Mouse (Mus musculus) stomach, embryonic 14.5 days (tissue): ENCODE results near the gene Hnrnpa0. TPM values are rescaled to one million over a fixed set of nuclear protein-coding genes. Genes with fewer than 3 reads are reported as not detected.

Experiments used
- ATAC-seq: fragments of 200-750 bp; cut with Nextera tagmentation; 2 replicates; pipeline ENCODE4 v1.8.0; 2017; ENCODE audit warnings: low read depth, moderate TSS enrichment; ENCODE audit not compliant: insufficient number of reproducible peaks, insufficient read depth, low FRiP score
- H3K27ac ChIP-seq: fragments of 300-500 bp; sonication (generic); 2 replicates; pipeline ENCODE4 v1.5.1; 2014; ENCODE audit warnings: mild to moderate bottlenecking, low read length, moderate library complexity, mixed read lengths
- H3K27me3 ChIP-seq: fragments of 300-500 bp; sonication (generic); 2 replicates; pipeline ENCODE4 v1.6.1; 2014; ENCODE audit warnings: low read length, control low read depth, mixed read lengths; ENCODE audit not compliant: control insufficient read depth, insufficient read depth
- H3K36me3 ChIP-seq: fragments of 300-500 bp; sonication (generic); 2 replicates; pipeline ENCODE4 v1.6.1; 2014; ENCODE audit warnings: mild to moderate bottlenecking, control low read depth, low read length, moderate library complexity, mixed read lengths; ENCODE audit not compliant: control insufficient read depth, insufficient read depth
- H3K4me1 ChIP-seq: fragments of 300-500 bp; sonication (generic); 2 replicates; pipeline ENCODE4 v1.6.1; 2014; ENCODE audit warnings: low read length, control low read depth, mixed read lengths; ENCODE audit not compliant: control insufficient read depth, insufficient read depth
- H3K4me2 ChIP-seq: fragments of 300-500 bp; sonication (generic); replicated peaks from 2 replicates; pipeline ENCODE4 v1.6.1; 2014; ENCODE audit warnings: low read depth, low read length, control low read depth
- H3K4me3 ChIP-seq: fragments of 300-500 bp; sonication (generic); 2 replicates; pipeline ENCODE4 v1.5.1; 2014; ENCODE audit warnings: low read depth, low read length, control low read depth
- H3K9ac ChIP-seq: fragments of 300-500 bp; sonication (generic); replicated peaks from 2 replicates; pipeline ENCODE4 v1.6.1; 2014; ENCODE audit warnings: low read depth, mild to moderate bottlenecking, control low read depth, low read length, moderate library complexity, mixed read lengths
- H3K9me3 ChIP-seq: fragments of 300-500 bp; sonication (generic); 2 replicates; pipeline ENCODE4 v1.6.1; 2016; ENCODE audit warnings: low read depth, low read length, control low read depth; ENCODE audit not compliant: control insufficient read depth
- WGBS: fragments of 180-500 bp; shearing (Covaris S2); extraction: QIAGEN DNeasy Blood & Tissue Kit; methylation state at CpG from one replicate; pipeline ENCODE4 v1.1.7; 2014; 5-methylcytosine and 5-hydroxymethylcytosine counted together
- polyA plus RNA-seq: library from polyadenylated mRNA; unstranded; fragments of >200 nt; fragmentation: Nextera tagmentation; extraction: Ambion mirVana; gene quantifications from 2 replicates; pipeline ENCODE4 v1.2.1, GENCODE M21; 2014

The Hnrnpa0 gene
- polyA plus RNA-seq, 1 experiment from 2014 or later: 53.1 TPM

DNA sequence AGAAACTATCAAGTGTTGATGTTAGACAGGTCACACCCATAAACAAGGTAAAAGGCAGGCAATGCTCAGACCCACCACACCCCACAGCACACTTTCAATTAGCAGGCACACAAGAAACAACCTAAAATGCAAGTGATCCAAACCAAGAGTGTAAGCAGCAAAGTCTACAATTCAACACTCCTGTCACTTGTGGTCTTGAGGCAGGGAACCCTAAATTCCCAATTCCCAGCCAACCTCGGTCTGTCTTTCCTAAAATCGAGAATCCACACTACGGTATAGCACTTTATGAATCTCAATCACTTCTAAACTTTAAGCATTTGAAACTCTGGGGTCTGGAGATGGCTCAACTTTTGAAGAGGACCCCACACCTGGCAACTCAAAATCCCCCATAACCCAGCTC is 4.1 kb downstream of the Hnrnpa0 start:
- no peak overlapping the region for H3K4me2 ChIP-seq
- no peak overlapping the region for H3K9ac ChIP-seq
- peaks cover 9% of the 10 kb centered on the region; the same call in 1 of the 2 replicates for H3K36me3 ChIP-seq
- H3K4me1 ChIP-seq: peaks cover 25% of the 10 kb centered on the region; the same call in 1 of the 2 replicates
- ATAC-seq: no peak
- no peak overlapping the region for H3K27ac ChIP-seq
- 78% methylated on average over 3 of the region's 3 CpGs for WGBS
- no peaks in the 10 kb centered on the region for H3K27me3 ChIP-seq
- no peaks in the 10 kb centered on the region for H3K9me3 ChIP-seq
- no peak overlapping the region for H3K4me3 ChIP-seq

DNA sequence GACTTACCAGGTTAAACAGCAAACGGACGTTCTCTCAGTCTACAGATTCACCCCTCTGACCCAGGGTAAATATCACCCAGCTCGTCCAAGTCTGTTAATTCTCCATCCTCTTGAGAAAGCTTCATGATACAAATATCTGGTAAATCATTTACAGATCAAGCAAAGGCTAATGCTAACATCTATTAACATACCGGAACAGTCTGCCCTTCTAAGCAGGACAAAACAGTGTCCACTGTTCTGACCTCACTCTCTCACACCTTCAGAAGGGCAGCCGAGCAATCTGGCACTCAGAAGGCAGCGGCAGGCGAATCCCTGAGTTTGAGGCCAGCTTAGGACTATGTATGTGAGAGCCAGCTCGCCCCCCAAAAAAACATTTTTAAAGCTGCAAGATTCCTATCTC is 5.0 kb downstream of the Hnrnpa0 start:
- H3K4me1 ChIP-seq: peaks cover 25% of the 10 kb centered on the region; the same call in 1 of the 2 replicates
- H3K4me2 ChIP-seq: no peak overlapping the region
- WGBS: 40% methylated on average over 8 of the region's 8 CpGs
- H3K36me3 ChIP-seq: peaks cover 9% of the 10 kb centered on the region; the same call in 1 of the 2 replicates
- no peaks in the 10 kb centered on the region for H3K9me3 ChIP-seq
- no peak for ATAC-seq
- H3K27me3 ChIP-seq: no peaks in the 10 kb centered on the region
- H3K4me3 ChIP-seq: no peak overlapping the region
- H3K27ac ChIP-seq: no peak overlapping the region
- H3K9ac ChIP-seq: no peak overlapping the region

DNA sequence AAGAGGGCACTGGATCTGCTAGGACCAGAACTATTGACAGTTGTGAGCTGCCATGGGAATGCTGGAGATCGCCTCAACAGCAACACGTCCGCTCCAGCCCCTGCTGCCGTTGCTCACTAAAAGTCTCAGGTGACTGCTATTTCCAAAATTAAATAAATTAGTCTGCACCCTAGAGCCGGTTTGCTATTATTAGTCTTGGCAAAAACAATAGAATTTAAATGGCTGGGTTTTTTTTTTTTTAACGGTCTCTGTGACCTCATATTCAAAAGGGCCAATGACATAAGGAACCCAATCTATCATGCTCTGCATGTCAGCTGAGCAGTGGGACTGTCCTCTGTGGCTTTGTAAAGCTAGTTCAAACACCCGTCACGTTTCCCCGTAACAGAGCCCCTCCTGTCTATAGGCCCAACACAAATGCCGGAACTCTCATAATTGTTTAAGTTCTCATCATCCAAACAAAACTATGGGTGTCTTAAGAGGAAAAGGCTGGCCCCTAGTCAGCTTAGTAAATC is 5.5 kb downstream of the Hnrnpa0 start:
- no peak for ATAC-seq
- Histone ChIP-seq H3K36me3 (peaks cover 9% of the 10 kb centered on the region; the same call in 1 of the 2 replicates), H3K27ac (no peak overlapping the region), H3K9me3 (no peaks in the 10 kb centered on the region), H3K27me3 (no peaks in the 10 kb centered on the region), H3K4me2 (no peak overlapping the region), H3K4me3 (no peak overlapping the region), H3K9ac (no peak overlapping the region), H3K4me1 (peaks cover 25% of the 10 kb centered on the region; the same call in 1 of the 2 replicates)
- WGBS: 45% methylated on average over 10 of the region's 10 CpGs

DNA sequence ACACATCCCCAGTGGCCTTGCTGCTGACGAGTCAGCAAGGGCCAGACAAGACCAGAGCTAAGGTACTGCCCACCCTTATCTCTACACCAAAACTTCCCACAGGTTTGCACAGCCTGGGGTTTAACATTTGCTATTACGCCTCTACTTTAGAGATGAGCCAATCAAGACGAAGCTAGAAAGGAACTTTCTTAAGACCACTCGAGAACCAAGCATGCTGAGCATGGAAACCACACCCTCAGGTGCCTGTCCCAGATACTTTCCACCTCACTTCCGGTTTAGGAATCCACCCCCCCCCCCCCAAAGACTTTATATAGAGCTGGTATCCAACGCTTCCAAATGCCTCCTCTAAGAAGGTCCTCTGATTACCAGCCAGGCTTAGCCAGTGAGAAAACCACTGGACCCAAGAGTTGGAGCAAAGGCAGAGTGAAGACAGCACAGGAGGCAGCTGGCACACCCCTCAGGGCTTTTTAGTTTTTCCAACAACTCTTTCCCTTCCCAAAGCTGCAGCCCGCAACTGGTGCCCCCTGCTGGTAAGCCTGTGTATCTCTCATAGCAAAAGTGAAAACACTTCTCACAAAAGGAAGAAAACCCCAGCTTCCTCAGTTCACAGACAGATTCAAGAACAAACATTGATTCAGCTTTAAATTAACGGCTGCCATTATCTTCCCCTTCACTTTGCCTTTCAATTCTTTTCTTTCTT is 10.9 kb downstream of the Hnrnpa0 start:
- no peak overlapping the region for H3K9ac ChIP-seq
- no peak for ATAC-seq
- no peaks in the 10 kb centered on the region for H3K9me3 ChIP-seq
- H3K4me1 ChIP-seq: peaks cover 9% of the 10 kb centered on the region; the same call in 1 of the 2 replicates
- H3K27ac ChIP-seq: no peak overlapping the region
- no peaks in the 10 kb centered on the region for H3K36me3 ChIP-seq
- H3K4me2 ChIP-seq: no peak overlapping the region
- WGBS: 63% methylated on average over 8 of the region's 8 CpGs
- H3K27me3 ChIP-seq: no peaks in the 10 kb centered on the region
- H3K4me3 ChIP-seq: no peak overlapping the region

DNA sequence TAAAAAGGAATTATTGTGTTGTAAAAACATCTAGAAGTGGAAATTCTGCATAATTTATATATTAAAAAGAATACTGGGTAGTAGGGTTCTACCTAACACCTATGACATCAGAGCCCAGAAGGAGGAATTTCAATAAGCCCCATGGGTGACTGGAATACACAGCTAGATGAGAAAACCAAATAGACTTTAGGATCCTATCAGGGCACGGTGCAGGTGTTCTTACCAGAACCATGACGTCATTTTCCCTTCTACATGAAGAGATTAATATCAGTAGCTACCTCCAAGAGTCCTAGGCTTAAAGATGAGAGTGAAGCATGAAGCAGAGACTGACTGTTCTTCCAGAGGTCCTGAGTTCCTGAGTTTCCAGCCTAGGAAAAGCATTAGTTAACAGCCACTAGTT is 11.6 kb downstream of the Hnrnpa0 start:
- H3K9me3 ChIP-seq: no peaks in the 10 kb centered on the region
- no peak overlapping the region for H3K4me3 ChIP-seq
- WGBS: 80% methylated on average over 2 of the region's 2 CpGs
- H3K9ac ChIP-seq: no peak overlapping the region
- no peaks in the 10 kb centered on the region for H3K36me3 ChIP-seq
- no peak overlapping the region for H3K27ac ChIP-seq
- no peak overlapping the region for H3K4me2 ChIP-seq
- H3K27me3 ChIP-seq: no peaks in the 10 kb centered on the region
- H3K4me1 ChIP-seq: peaks cover 13% of the 10 kb centered on the region
- no peak for ATAC-seq

DNA sequence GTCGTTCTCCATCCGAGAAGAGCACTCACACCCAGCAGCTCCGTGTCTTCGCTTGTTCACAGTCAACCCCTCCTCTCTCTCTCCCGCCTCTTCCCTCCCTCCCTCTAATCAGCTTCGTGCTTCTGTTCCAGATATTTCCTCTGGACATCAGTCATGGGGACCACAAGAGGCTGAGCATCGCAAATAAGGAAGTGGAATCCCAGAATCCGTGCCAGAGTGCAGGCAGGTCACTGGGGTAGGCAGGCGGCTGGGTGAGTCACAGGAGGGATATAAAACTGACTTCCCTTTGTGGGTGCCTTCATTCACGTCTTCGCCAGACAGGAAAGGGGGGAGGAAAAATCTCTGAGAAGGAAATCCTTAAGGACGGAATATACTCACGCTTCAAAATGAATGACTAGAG is 13.1 kb downstream of the Hnrnpa0 start:
- Histone ChIP-seq H3K4me1 (peaks cover 14% of the 10 kb centered on the region), H3K27ac (no peak overlapping the region), H3K27me3 (no peaks in the 10 kb centered on the region), H3K9ac (no peak overlapping the region), H3K36me3 (no peaks in the 10 kb centered on the region), H3K4me2 (no peak overlapping the region), H3K9me3 (no peaks in the 10 kb centered on the region), H3K4me3 (no peak overlapping the region)
- ATAC-seq: no peak
- WGBS: 34% methylated on average over 13 of the region's 13 CpGs

DNA sequence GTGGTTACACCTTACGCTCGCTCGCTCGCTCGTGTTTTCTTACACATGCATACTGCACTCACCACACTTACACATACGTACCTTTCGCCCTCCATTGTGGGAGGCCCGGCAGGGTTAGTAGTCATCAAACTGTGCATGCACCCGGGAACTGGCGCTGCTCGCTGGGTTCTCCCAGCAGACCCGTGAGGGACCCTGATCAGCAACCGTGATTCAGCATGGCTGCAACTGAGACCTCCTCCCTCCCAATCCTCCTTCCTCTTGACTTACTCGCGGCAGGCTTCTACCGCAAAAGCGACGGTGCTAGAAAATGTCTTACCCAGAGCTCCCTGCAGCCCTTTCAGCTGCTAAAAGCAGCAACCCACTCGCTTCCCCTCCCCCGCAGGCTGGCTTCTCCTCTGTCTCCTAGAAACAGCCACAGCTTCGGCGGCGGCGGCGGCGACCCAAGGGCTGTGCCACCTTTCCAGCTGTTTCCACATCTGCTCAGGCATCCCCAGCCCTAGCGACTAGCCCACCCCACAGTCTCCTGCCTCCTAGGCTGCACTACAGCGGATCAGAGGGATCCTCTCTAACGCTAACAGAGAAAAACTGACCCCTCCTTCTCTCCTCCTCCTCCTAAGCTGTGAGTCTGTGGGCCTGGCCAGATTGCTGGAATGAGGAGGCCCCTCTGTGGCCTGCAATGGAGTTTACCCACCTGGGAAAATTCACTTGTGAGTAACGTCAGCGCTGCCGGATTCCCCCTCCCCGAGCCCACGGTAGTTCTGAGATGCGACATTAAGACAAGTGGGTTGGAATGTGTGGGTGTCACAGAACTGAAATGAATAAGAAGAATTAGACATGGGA is 15.1 kb downstream of the Hnrnpa0 start, which contains the start of gene Klhl3:
Klhl3 (minus strand) TSS at position 532 of the 840 bp plus-strand sequence.
- peak within 1 kb of the TSS; percentile 84 for H3K4me2 ChIP-seq
- H3K4me1 ChIP-seq: peaks cover 14% of the 10 kb centered on the region
- H3K9ac ChIP-seq: peak within 1 kb of the TSS; percentile 38; the same call in 1 of the 2 replicates
- H3K27me3 ChIP-seq: no peaks in the 10 kb centered on the region
- under 1% methylated on average over 34 of the region's 35 CpGs for WGBS
- H3K36me3 ChIP-seq: no peaks in the 10 kb centered on the region
- H3K9me3 ChIP-seq: no peaks in the 10 kb centered on the region
- H3K4me3 ChIP-seq: peak within 1 kb of the TSS; percentile 52
- peak within 1 kb of the TSS; percentile 63 for H3K27ac ChIP-seq
- ATAC-seq: peak; percentile 83

DNA sequence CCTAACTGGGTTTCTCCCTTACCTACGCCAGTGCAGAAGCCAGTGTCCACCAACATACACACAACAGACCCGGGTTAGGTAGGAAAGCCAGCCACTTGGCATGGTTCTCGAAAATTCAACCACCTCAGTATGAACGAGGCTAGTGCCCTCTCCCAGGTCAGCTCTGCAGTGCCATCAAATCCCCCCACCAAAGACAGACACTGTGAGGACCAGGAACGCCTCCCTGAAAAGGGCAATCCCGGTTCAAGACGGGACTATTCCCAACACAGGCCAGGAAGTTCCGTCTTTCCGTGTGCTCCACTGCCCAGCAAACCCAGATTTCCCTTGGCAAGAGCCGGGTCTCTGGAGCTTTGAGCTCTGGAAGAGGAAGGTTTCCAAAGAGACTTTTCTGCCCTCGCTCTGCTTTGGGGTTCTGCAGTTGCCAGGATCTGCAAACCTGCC is 15.7 kb downstream of the Hnrnpa0 start:
- peak overlapping the region; percentile 38; the same call in 1 of the 2 replicates for H3K9ac ChIP-seq
- H3K27me3 ChIP-seq: no peaks in the 10 kb centered on the region
- peak overlapping the region; percentile 63 for H3K27ac ChIP-seq
- no peak for ATAC-seq
- H3K4me2 ChIP-seq: peak overlapping the region; percentile 84
- H3K36me3 ChIP-seq: no peaks in the 10 kb centered on the region
- H3K4me1 ChIP-seq: peaks cover 14% of the 10 kb centered on the region
- H3K4me3 ChIP-seq: peak overlapping the region; percentile 52
- no peaks in the 10 kb centered on the region for H3K9me3 ChIP-seq
- 15% methylated on average over 11 of the region's 11 CpGs for WGBS
